Mouse (Mus musculus): ENCODE results near the gene Scrg1.
"Not testable (repeated sequence)": the region's sequence is repeated elsewhere in the genome, so short reads cannot be mapped to it uniquely, and the experiment has no call there.

GRCm38 (mm10) chr8:57445901-57446300 is 9.8 kb upstream of the Scrg1 start:
- not testable (repeated sequence) for TF ChIP-seq EP300, CTCF (IDR thresholded peaks at IDR 0.05; ENCODE audit: low read depth)
